Mouse (Mus musculus): ENCODE data around the gene Zfp644. TPM values are rescaled to one million over a fixed set of nuclear protein-coding genes. Genes with fewer than 3 reads are reported as not detected.

The Zfp644 gene
- total and polyA plus RNA-seq, 3 experiments: 15.1 to 28.7 (median 17.7) TPM

GRCm38 (mm10) chr5:106705162-106705561 is 8.1 kb upstream of the Zfp644 start:
- dilution Hi-C loops (cut with MboI; ENCODE audit: extremely low pct_ligation_motif_present, extremely low pct_unique_long_range_greater_than_20kb, low sequenced_read_pairs) (no loop called here), in situ Hi-C loops (cut with MboI; ENCODE audit: low pct_ligation_motif_present, low pct_unique_long_range_greater_than_20kb, low sequenced_read_pairs) (no loop called here)
- DNase-seq (ENCODE audit: extremely low read depth): no peak
- H3K79me2 ChIP-seq (replicated peaks; ENCODE audit: control insufficient read depth, extremely low read depth, insufficient read depth, poor library complexity, severe bottlenecking): no peaks in the 10 kb centered on the region
- H3K4me1 ChIP-seq (ENCODE audit: control insufficient read depth in 1 of 2, insufficient read depth in 2 of 2): peaks cover 0 to 10% of the 10 kb centered on the region in 2 experiments; a peak in 2 of 4 replicates
- H3K27ac ChIP-seq (ENCODE audit: insufficient read depth, low read depth): no peak overlapping the region
- TF ChIP-seq RCOR1 (conservative IDR thresholded peaks at IDR 0.05; ENCODE audit: low read depth, low read length) (no peak), JUN (IDR thresholded peaks at IDR 0.05; ENCODE audit: insufficient read depth, low read depth, low read length) (no peak), EP300 (IDR thresholded peaks at IDR 0.05; ENCODE audit: low read length) (no peak), JUND (conservative IDR thresholded peaks at IDR 0.05; ENCODE audit: low read depth, low read length) (no peak), USF1 (IDR thresholded peaks at IDR 0.05; ENCODE audit: low read depth, low read length) (no peak), MAZ (IDR thresholded peaks at IDR 0.05; ENCODE audit: low read depth, low read length) (no peak), NRF1 (IDR thresholded peaks at IDR 0.05; ENCODE audit: low read depth, low read length) (no peak), TBP (conservative IDR thresholded peaks at IDR 0.05; ENCODE audit: low read depth, low read length) (no peak), SMC3 (IDR thresholded peaks at IDR 0.05; ENCODE audit: low read depth, low read length) (no peak), GABPA (IDR thresholded peaks at IDR 0.05; ENCODE audit: insufficient replicate concordance, low read depth, low read length) (no peak)
- H3K27me3 ChIP-seq (replicated peaks): no peaks in the 10 kb centered on the region
- no peaks in the 10 kb centered on the region for H3K36me3 ChIP-seq (replicated peaks in 1 of 2; ENCODE audit: control insufficient read depth in 1 of 2, insufficient read depth in 1 of 2, low read length in 1 of 2)
- H3K4me2 ChIP-seq (ENCODE audit: insufficient read depth, low read depth, poor library complexity, severe bottlenecking): no peak overlapping the region
- no peak overlapping the region for H3K4me3 ChIP-seq (replicated peaks in 1 of 3; ENCODE audit: low read depth in 2 of 3, low read length in 2 of 3, poor library complexity in 1 of 3)
- no peak overlapping the region for H3K9ac ChIP-seq (ENCODE audit: insufficient read depth, low read depth)
- peaks cover 7% of the 10 kb centered on the region for H3K9me3 ChIP-seq (replicated peaks; ENCODE audit: low read length)

- in situ Hi-C loops (cut with MboI; ENCODE audit: low pct_ligation_motif_present, low pct_unique_long_range_greater_than_20kb, low sequenced_read_pairs) (no loop called here), dilution Hi-C loops (cut with MboI; ENCODE audit: extremely low pct_ligation_motif_present, extremely low pct_unique_long_range_greater_than_20kb, low sequenced_read_pairs) (no loop called here)
- Histone ChIP-seq H3K27ac (ENCODE audit: insufficient read depth, low read depth) (peak overlapping the region; percentile 78), H3K9me3 (replicated peaks; ENCODE audit: low read length) (no peaks in the 10 kb centered on the region), H3K4me3 (replicated peaks in 1 of 3; ENCODE audit: low read depth in 2 of 3, low read length in 2 of 3, poor library complexity in 1 of 3) (peak overlapping the region; percentile 71 to 86 (median 76)), H3K36me3 (replicated peaks in 1 of 2; ENCODE audit: control insufficient read depth in 1 of 2, insufficient read depth in 1 of 2, low read length in 1 of 2) (peaks cover 4 to 23% of the 10 kb centered on the region in 2 experiments), H3K4me1 (ENCODE audit: control insufficient read depth in 1 of 2, insufficient read depth in 2 of 2) (peaks cover 2 to 38% of the 10 kb centered on the region in 2 experiments; a peak in 3 of 4 replicates), H3K4me2 (ENCODE audit: insufficient read depth, low read depth, poor library complexity, severe bottlenecking) (peak overlapping the region; percentile 96), H3K27me3 (replicated peaks) (no peaks in the 10 kb centered on the region), H3K9ac (ENCODE audit: insufficient read depth, low read depth) (peak overlapping the region; percentile 82), H3K79me2 (replicated peaks; ENCODE audit: control insufficient read depth, extremely low read depth, insufficient read depth, poor library complexity, severe bottlenecking) (peaks cover 36% of the 10 kb centered on the region)
- TF ChIP-seq USF2 (conservative IDR thresholded peaks at IDR 0.05; ENCODE audit: low read depth, low read length) (peak; percentile 27), JUN (IDR thresholded peaks at IDR 0.05; ENCODE audit: insufficient read depth, low read depth, low read length) (no peak), USF1 (IDR thresholded peaks at IDR 0.05; ENCODE audit: low read depth, low read length) (peak; percentile 74), ETS1 (conservative IDR thresholded peaks at IDR 0.05; ENCODE audit: low read depth, low read length) (no peak), UBTF (IDR thresholded peaks at IDR 0.05; ENCODE audit: low read depth, low read length) (no peak), ZC3H11A (IDR thresholded peaks at IDR 0.05; ENCODE audit: low read depth, low read length) (no peak), MYC (IDR thresholded peaks at IDR 0.05; ENCODE audit: low read depth, low read length) (no peak), TBP (conservative IDR thresholded peaks at IDR 0.05; ENCODE audit: low read depth, low read length) (no peak), HCFC1 (IDR thresholded peaks at IDR 0.05; ENCODE audit: low read depth, low read length) (peak; percentile 36; the same call in 1 of the 2 replicates), CHD2 (IDR thresholded peaks at IDR 0.05; ENCODE audit: low read length) (no peak), ELF1 (IDR thresholded peaks at IDR 0.05; ENCODE audit: low read depth, low read length) (peak; percentile 31; the same call in 1 of the 2 replicates), SIN3A (IDR thresholded peaks at IDR 0.05; ENCODE audit: low read length) (peak; percentile 56; the same call in 1 of the 2 replicates), GABPA (IDR thresholded peaks at IDR 0.05; ENCODE audit: insufficient replicate concordance, low read depth, low read length) (no peak), SMC3 (IDR thresholded peaks at IDR 0.05; ENCODE audit: low read depth, low read length) (no peak), MEF2A (IDR thresholded peaks at IDR 0.05; ENCODE audit: borderline replicate concordance, low read depth, low read length) (no peak), KAT2A (IDR thresholded peaks at IDR 0.05; ENCODE audit: insufficient replicate concordance, low read length) (no peak), PAX5 (IDR thresholded peaks at IDR 0.05; ENCODE audit: low read length) (no peak), EP300 (IDR thresholded peaks at IDR 0.05; ENCODE audit: low read length) (no peak), ZNF384 (IDR thresholded peaks at IDR 0.05; ENCODE audit: low read depth, low read length) (no peak), IRF4 (IDR thresholded peaks at IDR 0.05; ENCODE audit: low read depth, low read length) (no peak), CHD1 (IDR thresholded peaks at IDR 0.05; ENCODE audit: low read depth, low read length) (no peak), ZMIZ1 (IDR thresholded peaks at IDR 0.05; ENCODE audit: low read depth, low read length) (no peak), CTCF (conservative IDR thresholded peaks at IDR 0.05 in 1 of 2, IDR thresholded peaks at IDR 0.05 in 1 of 2; ENCODE audit: low read depth in 2 of 2, low read length in 2 of 2) (no peak), MAX (IDR thresholded peaks at IDR 0.05; ENCODE audit: low read length) (peak; percentile 33; the same call in 1 of the 2 replicates), RCOR1 (conservative IDR thresholded peaks at IDR 0.05; ENCODE audit: low read depth, low read length) (no peak), BHLHE40 (IDR thresholded peaks at IDR 0.05; ENCODE audit: low read depth, low read length) (peak; percentile 54)
- peak; percentile 48 for DNase-seq (ENCODE audit: extremely low read depth)
Observed at GRCm38 (mm10) chr5:106695681-106696395, 1.2 kb downstream of the Zfp644 start.
